Mouse (Mus musculus) liver, embryonic 13.5 days (tissue): ENCODE results near the gene Gm13769. TPM values are rescaled to one million over a fixed set of nuclear protein-coding genes. Genes with fewer than 3 reads are reported as not detected.
"Not testable (repeated sequence)": the region's sequence is repeated elsewhere in the genome, so short reads cannot be mapped to it uniquely, and the experiment has no call there.

Experiments used
- ATAC-seq: fragments of 200-750 bp; cut with Nextera tagmentation; 2 replicates; pipeline ENCODE4 v1.8.0; 2017; ENCODE audit warnings: low read depth, mild to moderate bottlenecking, moderate number of reproducible peaks, moderate library complexity
- DNase-seq: peaks from one replicate; pipeline ENCODE4 v3.0.0; 2022
- H3K27ac ChIP-seq: fragments of 300-500 bp; sonication (generic); 2 replicates; pipeline ENCODE4 v1.5.1; 2015; ENCODE audit warnings: moderate library complexity, mild to moderate bottlenecking, inconsistent platforms
- H3K27me3 ChIP-seq: fragments of 300-500 bp; sonication (generic); 2 replicates; pipeline ENCODE4 v1.6.1; 2015; ENCODE audit warnings: mild to moderate bottlenecking, inconsistent platforms
- H3K36me3 ChIP-seq: fragments of 300-500 bp; sonication (generic); 2 replicates; pipeline ENCODE4 v1.6.1; 2015; ENCODE audit warnings: mild to moderate bottlenecking, inconsistent platforms
- H3K4me1 ChIP-seq: fragments of 300-500 bp; sonication (generic); replicated peaks from 2 replicates; pipeline ENCODE4 v1.6.1; 2015; ENCODE audit warnings: inconsistent platforms
- H3K4me2 ChIP-seq: fragments of 300-500 bp; sonication (generic); 2 replicates; pipeline ENCODE4 v1.6.1; 2015; ENCODE audit warnings: inconsistent platforms, mild to moderate bottlenecking, moderate library complexity
- H3K4me3 ChIP-seq: fragments of 300-500 bp; sonication (generic); replicated peaks from 2 replicates; pipeline ENCODE4 v1.5.1; 2015; ENCODE audit warnings: mild to moderate bottlenecking, inconsistent platforms
- H3K9ac ChIP-seq: fragments of 300-500 bp; sonication (generic); 2 replicates; pipeline ENCODE4 v1.6.1; 2015; ENCODE audit warnings: mild to moderate bottlenecking, inconsistent platforms
- H3K9me3 ChIP-seq: fragments of 300-500 bp; sonication (generic); replicated peaks from 2 replicates; pipeline ENCODE4 v1.6.1; 2016; ENCODE audit warnings: inconsistent platforms
- whole genome bisulfite sequencing: fragments of 180-500 bp; shearing (Covaris S2); methylation state at CpG from one replicate; pipeline ENCODE4 v1.1.7; 2015; ENCODE audit not compliant: insufficient replicate concordance; 5-methylcytosine and 5-hydroxymethylcytosine counted together
- polyA plus RNA-seq: library from polyadenylated mRNA; unstranded; fragments of >200 nt; fragmentation: Nextera tagmentation; extraction: Ambion mirVana; gene quantifications from 2 replicates; pipeline ENCODE4 v1.2.1, GENCODE M21; 2015

The Gm13769 gene
- not detected in 2 replicates for polyA plus RNA-seq

GRCm38 (mm10) chr2:90321900-90322299 lies at the start of gene Gm13769:
TSS of gene Gm13769 (plus strand) at chr2:90322200.
- not testable (repeated sequence) for H3K4me3 ChIP-seq, DNase-seq
- WGBS: no CpG with 5 or more reads among the region's 6 CpGs

GRCm38 (mm10) chr2:90292741-90293140 lies 29.3 kb upstream of the Gm13769 start, which contains the start of gene Olfr1272:
TSS of gene Olfr1272 (minus strand) at chr2:90292841.
- DNase-seq: no peak
- 84% methylated on average over 6 of the region's 6 CpGs for WGBS

More at GRCm38 (mm10) chr2:90321900-90322299, at the start of gene Gm13769:
- ATAC-seq, H3K36me3 ChIP-seq, H3K9ac ChIP-seq, H3K27ac ChIP-seq, H3K4me1 ChIP-seq, H3K4me2 ChIP-seq, H3K9me3 ChIP-seq, H3K27me3 ChIP-seq: not testable (repeated sequence)

GRCm38 (mm10) chr2:90346694-90347093 lies 24.7 kb downstream of the Gm13769 start:
- H3K9ac ChIP-seq, H3K4me1 ChIP-seq, H3K27ac ChIP-seq, H3K27me3 ChIP-seq, H3K4me2 ChIP-seq, ATAC-seq, H3K4me3 ChIP-seq, H3K9me3 ChIP-seq, DNase-seq, H3K36me3 ChIP-seq: not testable (repeated sequence)
- no CpG with 5 or more reads among the region's 4 CpGs for WGBS

More at GRCm38 (mm10) chr2:90292741-90293140, 29.3 kb upstream of the Gm13769 start, which contains the start of gene Olfr1272:
- Histone ChIP-seq H3K36me3 (no peaks in the 10 kb centered on the region), H3K9ac (no peak within 1 kb of the TSS), H3K27ac (no peak within 1 kb of the TSS), H3K27me3 (no peaks in the 10 kb centered on the region), H3K4me2 (no peak within 1 kb of the TSS), H3K4me3 (no peak within 1 kb of the TSS), H3K4me1 (no peaks in the 10 kb centered on the region), H3K9me3 (no peaks in the 10 kb centered on the region)
- no peak for ATAC-seq

GRCm38 (mm10) chr2:90351047-90351446 lies 29.0 kb downstream of the Gm13769 start:
- WGBS: no CpG with 5 or more reads among the region's 6 CpGs
- not testable (repeated sequence) for H3K9me3 ChIP-seq, H3K27me3 ChIP-seq, ATAC-seq, H3K36me3 ChIP-seq, H3K27ac ChIP-seq, H3K4me1 ChIP-seq, H3K4me3 ChIP-seq, DNase-seq, H3K4me2 ChIP-seq, H3K9ac ChIP-seq

- H3K36me3 ChIP-seq, H3K9me3 ChIP-seq, H3K4me3 ChIP-seq, ATAC-seq, H3K27me3 ChIP-seq, H3K9ac ChIP-seq, H3K4me1 ChIP-seq, H3K27ac ChIP-seq, H3K4me2 ChIP-seq, DNase-seq: not testable (repeated sequence)
- no CpG with 5 or more reads among the region's 3 CpGs for WGBS
Measured at GRCm38 (mm10) chr2:90351540-90351939, 29.5 kb downstream of the Gm13769 start.

GRCm38 (mm10) chr2:90359229-90359628 lies 37.2 kb downstream of the Gm13769 start:
- H3K9me3 ChIP-seq, ATAC-seq, H3K4me3 ChIP-seq, H3K4me2 ChIP-seq, H3K27ac ChIP-seq, H3K9ac ChIP-seq, DNase-seq, H3K27me3 ChIP-seq, H3K36me3 ChIP-seq, H3K4me1 ChIP-seq: not testable (repeated sequence)
- WGBS: no CpG with 5 or more reads among the region's 5 CpGs

GRCm38 (mm10) chr2:90360199-90360598 lies 38.2 kb downstream of the Gm13769 start:
- not testable (repeated sequence) for ATAC-seq, H3K27me3 ChIP-seq, H3K4me2 ChIP-seq, H3K36me3 ChIP-seq, DNase-seq, H3K9ac ChIP-seq, H3K27ac ChIP-seq, H3K4me1 ChIP-seq, H3K9me3 ChIP-seq, H3K4me3 ChIP-seq
- no CpG with 5 or more reads among the region's 4 CpGs for WGBS

Other genes with a start within 250 kb of the Gm13769 start
- not detected in 2 replicates for gene Olfr1269, start 200.8 kb upstream of the Gm13769 start, polyA plus RNA-seq
- gene Olfr32, start 179.9 kb upstream of the Gm13769 start, polyA plus RNA-seq: not detected in 2 replicates
- not detected in 2 replicates for gene Olfr1270, start 169.1 kb upstream of the Gm13769 start, polyA plus RNA-seq
- gene Olfr1506, start 97.7 kb upstream of the Gm13769 start, polyA plus RNA-seq: not detected in 2 replicates
- gene Olfr142, start 64.6 kb upstream of the Gm13769 start, polyA plus RNA-seq: not detected in 2 replicates
- not detected in 2 replicates for gene Olfr1271, start 51.2 kb upstream of the Gm13769 start, polyA plus RNA-seq
- not detected in 2 replicates for gene Olfr1272, start 29.4 kb upstream of the Gm13769 start, polyA plus RNA-seq
- gene Olfr1274-ps, start 76.5 kb downstream of the Gm13769 start, polyA plus RNA-seq: not detected in 2 replicates